Mouse (Mus musculus): ENCODE measurements at regions not wholly inside any gene's neighbourhood (a gene's known extent, or its start where the extent isn't known, plus 50 kb on each side); places are given as distances from the start of the nearest gene placed in this dataset.
A peak's percentile ranks its signal among the peaks of the same experiment; 100 is the strongest.

- DNase-seq = no peak
Observed at GRCm38 (mm10) chr3:17772886-17773285, 175.3 kb upstream of the Cypt12 start.

DNA sequence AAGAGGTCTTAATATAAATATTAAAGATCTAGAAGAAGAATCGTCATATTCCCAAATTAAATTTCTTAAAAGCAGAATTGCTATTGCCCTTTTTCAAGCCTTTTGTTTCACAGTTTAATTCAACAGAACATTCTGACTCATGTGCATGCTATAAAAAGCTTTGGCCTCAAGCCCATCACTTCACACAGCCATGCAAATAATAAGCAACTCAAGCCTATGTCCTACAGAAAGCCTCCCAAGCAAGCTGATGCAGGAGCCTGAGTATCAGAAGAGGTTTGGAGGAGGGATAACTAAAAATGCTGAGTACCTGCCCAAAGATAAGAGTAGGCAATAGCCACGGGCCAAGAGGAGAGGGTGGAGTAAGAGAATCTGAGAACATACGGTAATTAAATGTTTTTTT, 169.1 kb upstream of the Cypt12 start:
- DNase-seq = peak in 1 of 2 experiments; percentile 27

DNA sequence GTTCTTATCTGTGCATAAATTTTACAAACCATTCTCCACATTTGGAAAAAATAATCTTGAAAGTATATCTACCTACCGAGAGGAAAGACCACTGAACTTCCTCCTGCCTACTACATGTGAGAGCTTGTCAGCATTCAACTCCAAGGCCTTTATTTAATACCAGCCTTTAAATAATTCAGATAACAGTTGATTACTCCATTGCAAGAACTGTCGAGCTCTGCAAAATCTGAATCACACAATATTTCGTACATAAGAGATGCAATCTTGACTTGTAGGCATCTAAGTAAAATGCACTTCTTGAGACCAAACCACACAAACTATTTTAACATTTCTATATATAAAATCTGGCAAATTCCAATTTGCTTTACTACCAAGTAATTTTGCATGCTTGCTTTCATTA, 164.1 kb upstream of the Cypt12 start:
- no peak for DNase-seq

- no peak for DNase-seq
Observed at GRCm38 (mm10) chr3:17784587-17784986, 163.6 kb upstream of the Cypt12 start.

DNA sequence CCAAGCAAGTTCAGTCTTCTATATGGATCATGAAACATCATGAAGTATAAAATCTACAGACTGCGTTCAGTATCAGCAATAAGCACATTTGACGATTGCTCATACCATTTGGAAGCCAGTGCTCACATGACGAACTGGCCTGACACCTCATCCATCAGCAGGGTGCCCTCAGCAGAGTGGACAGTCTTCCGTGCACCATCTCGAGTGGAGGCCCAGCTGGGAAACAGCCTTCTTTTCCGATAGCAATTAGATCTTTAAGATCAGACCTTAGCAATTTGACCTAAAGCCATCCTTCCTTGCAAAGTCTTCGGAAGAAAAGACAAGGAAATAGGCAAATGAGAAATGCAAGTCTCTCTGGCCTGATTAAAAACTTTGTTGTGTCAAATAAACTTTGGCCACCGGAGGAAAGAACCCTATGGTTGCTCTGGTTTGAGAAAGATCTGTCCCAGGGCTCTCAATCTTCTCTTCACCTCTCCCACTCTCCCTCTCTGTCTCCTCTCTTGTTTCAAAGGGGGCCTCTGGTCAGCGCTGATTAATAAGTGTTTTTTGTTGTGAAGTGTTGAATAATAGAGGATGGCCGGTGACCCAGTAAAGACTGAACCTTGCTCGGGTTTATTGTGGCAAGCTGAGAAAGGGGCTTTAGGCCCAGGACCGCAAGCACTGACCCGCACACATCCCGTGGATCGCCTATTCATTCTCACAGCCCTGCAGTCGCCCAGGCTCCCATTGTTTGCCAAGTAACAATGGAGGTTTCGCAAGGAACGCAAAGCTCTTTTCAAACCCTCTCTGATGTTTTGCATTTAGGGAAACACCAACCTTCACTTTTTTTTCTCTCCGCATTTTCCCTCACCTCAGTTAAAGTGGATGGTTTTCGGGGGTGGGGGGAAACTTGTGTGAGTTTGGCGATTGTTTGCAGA, 162.8 kb upstream of the Cypt12 start:
- DNase-seq = no peak

DNA sequence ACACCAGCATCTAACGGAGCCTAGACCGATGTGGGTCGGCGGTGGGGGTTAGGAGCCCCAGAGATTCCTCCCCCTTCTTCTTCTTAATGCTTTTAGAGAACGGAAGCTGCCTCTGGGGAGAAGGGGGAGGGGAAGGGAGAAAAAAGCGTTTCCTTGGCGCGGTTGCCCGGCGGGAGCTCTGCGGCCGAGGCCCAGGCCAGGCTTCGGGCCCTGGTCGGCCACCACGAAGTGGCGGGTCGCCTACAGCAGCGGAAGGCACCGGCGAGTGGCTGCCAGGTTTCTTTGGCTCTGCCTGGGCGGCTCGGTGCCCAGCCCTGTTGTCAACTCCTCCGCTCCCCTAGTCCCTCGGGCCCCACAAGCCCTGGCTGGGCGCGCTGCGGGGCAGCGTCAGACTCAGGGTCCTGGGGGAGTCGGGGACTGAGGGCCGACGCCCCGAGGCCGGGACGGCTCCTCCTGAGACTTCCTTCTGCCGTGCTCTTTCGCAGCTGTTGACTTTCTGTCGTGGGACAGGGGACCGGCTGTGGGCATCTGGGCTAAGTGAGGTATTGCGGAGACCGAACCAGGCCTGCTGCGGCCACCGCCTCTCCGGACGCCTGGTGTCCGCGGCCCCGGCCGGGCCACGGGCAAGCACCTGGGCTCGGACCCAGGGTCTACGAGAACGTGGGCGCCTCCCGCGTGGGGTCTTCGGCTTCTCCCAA, 162.0 kb upstream of the Cypt12 start:
- DNase-seq = peak; percentile 16 to 21

DNA sequence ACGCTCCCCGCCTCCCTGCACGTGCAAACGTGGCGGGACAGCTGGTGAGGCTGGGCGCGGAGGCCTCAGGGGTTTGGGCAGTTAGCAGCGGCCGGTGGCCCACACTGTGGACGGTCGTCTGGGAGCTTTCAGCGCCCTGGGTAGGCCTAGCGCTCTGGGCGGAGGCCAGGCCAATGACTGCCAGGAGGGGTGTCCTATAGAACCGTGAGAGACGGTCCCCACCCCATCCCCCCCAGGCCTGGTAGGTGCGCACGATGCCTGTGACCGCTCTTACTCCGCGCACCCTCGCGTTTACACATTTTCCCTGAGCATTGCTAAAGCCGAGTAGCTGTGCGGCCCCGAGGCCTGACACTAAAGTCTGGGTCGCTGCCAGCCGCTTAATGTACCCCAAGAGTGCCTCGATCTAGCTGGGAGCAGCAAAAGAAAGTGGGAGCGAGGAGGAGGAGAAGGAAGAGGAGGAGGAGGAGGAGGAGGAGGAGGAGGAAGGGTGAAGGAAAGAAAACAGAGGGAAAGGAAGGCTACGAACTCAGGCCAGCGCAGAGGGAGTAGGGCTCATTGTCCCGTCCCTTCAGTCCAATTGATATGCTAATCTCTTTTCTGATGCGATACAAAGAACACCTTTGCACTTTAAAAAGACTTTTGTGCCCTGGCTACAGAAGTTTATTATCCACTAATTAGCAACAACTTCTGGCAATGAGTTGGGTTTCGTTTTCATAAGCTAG, 161.3 kb upstream of the Cypt12 start:
- DNase-seq = no peak

DNA sequence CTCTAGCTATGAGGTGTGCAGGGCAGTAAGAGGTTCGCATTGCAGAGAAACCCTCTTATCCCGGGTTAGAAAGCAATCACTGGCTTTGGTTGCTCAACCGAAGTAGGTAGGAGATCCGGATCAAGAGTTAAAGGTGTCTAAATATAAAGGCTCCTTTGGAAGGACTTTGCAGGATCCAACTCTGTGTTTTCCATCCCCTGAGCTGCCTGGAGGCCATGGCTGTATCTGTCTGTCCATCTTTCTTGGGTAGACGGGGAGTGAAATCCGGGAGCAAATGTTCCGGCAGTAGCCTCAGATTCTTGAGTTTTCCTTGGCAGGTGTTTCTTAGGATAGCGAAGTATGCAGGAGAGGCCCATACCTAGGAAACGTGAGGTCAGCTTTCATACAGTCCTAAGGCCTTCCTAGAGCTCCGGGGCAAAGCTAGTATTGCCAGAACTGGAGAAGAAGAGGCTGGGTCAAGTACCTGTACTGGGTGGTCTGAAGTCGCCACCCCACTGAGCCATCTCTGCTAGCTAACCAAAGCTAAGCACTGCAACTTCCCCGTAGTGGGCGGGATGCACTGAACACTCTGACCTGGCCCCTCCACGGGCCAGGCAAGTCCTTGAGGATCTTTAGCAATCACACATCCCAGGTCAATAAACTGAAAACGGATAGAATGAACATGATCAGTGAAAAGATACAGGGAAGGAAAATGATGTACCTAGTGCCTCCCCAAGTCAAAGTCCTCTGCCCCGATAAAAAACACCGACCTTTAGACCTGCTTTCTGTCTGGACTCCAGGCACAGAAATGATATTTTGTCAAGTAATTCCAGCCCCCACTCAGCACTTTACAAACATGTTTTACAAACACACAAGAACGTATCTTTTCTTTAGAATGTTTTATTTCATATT, 160.5 kb upstream of the Cypt12 start:
- no peak for DNase-seq

- no peak for DNase-seq
Observed at GRCm38 (mm10) chr3:17788334-17788720, 159.9 kb upstream of the Cypt12 start.

GRCm38 (mm10) chr3:17788778-17789299, 159.4 kb upstream of the Cypt12 start:
- DNase-seq = no peak

DNA sequence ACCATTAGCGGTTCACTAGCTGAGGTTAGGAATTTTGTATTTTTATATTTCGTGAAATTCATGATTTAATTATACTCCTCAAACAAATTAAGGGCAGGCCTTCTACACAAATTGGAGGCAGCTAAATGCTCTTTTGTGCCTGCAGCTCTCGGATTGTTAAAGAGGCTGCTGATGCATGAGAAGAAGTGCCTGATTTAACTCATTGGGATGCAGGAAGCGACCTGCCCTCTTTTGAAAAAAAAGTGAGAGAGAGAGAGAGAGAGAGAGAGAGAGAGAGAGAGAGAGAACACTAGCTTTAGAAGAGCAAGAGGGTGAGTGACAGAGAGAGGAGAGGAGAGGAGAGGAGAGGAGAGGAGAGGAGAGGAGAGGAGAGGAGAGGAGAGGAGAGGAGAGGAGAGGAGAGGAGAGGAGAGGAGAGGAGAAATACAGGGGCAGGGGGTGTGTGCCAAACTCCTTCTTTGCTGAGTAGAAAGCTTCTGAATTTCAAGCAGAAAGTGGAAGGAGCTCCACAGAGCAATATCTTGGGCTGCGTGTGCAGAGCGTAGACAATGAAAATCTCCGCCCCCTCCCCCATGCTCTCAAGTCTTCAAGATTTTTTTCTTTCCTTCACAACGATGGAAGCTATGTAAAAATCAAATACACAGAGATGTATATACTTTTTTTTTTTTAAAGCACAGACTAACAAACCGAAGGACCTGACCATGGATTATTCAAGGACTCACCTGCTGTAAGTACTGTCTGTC, 158.6 kb upstream of the Cypt12 start:
- DNase-seq = no peak

DNA sequence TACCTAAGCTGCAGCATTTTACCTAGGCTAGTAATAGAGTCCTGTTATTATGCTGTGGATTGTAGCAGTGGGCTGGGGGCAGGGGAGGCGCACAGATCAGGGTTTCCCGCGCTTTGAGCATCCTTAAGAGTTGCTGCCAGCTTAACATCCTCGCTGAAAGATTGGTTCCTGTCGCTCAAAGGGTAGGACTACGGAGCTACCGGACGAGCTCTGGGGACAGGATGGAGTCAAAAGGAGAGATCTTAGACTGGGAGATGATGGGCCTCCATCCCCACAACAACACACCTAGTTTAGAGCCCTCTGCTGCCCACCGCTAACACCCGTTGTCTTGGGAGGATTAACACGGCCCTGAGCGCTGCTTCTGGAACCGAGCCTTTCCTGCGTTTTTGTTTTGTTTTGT, 157.9 kb upstream of the Cypt12 start:
- DNase-seq = no peak

GRCm38 (mm10) chr3:17790816-17791215, 157.4 kb upstream of the Cypt12 start:
- no peak for DNase-seq

- DNase-seq = no peak
Observed at GRCm38 (mm10) chr3:17791381-17792320, 156.6 kb upstream of the Cypt12 start.

- no peak for DNase-seq
Observed at GRCm38 (mm10) chr3:17792537-17793039, 155.6 kb upstream of the Cypt12 start.

GRCm38 (mm10) chr3:17793646-17794250, 154.5 kb upstream of the Cypt12 start:
- no peak for DNase-seq

DNA sequence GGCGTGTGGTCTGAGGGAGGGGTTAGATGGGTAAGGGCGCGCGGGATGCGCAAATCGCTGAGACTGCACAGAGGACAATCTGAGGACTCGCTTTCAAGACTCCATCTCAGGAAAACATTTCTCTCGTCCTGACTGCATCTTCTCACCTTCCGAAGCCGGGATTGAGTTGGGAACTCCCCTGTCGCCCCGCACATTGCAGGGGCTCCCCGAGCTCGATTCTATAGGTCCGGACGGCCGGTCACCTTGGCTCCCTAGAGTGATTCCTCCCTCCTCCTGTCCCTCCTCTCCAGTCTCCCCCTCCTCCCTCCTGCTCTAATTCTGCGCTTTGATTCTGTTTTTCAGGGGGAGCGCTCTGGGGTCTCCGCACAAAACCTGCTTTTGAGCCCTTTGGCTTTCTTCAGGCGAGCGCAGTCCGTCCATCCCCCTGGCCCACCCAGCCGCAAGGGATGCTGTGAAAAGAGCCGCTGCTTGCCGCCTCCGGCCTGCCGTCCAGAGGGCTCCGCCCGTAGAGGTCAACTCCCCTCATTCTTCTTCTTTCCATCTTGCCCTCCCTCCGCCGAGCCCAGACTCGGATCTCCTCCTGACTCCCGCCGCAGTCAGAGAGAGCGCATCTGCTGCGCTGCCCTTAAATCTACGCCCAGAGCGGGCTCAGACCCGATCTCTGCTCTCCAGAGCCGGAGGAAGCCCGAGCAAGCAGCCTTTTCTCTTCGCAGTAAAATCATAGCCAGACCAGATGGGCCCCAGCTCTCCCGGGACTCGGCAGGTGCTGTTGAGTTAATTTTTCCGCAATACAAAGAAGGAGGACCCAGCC, 153.8 kb upstream of the Cypt12 start:
- no peak for DNase-seq
